Mouse (Mus musculus) left cerebral cortex, postnatal 36 days (tissue): Measurements from ENCODE around the gene Eif4g3. TPM values are rescaled to one million over a fixed set of nuclear protein-coding genes. Genes with fewer than 3 reads are reported as not detected.

Experiments
- DNase-seq, 2 experiments: peaks; one replicate each; pipeline ENCODE4 v3.0.0; 2021 to 2022; ENCODE audit warnings: low spot score in 2 of 2, mixed read lengths in 1 of 2
- intact Hi-C: fragments of 180-260 bp; cut with DNase I; formaldehyde crosslinking; loops from one replicate; pipeline ENCODE4 v1.15.1; 2025
- microRNA-seq: library from miRNA; unstranded; fragments of <30 nt; microRNA quantifications from one replicate; pipeline ENCODE4 v1.2.0, GENCODE M21; 2022
- total RNA-seq, 2 experiments: library from RNA; stranded (reverse); gene quantifications; 2 replicates each; pipeline ENCODE4 v1.2.3; 2021

The Eif4g3 gene
- total RNA-seq, 2 experiments from 2014 or later = 168 to 190 TPM

DNA sequence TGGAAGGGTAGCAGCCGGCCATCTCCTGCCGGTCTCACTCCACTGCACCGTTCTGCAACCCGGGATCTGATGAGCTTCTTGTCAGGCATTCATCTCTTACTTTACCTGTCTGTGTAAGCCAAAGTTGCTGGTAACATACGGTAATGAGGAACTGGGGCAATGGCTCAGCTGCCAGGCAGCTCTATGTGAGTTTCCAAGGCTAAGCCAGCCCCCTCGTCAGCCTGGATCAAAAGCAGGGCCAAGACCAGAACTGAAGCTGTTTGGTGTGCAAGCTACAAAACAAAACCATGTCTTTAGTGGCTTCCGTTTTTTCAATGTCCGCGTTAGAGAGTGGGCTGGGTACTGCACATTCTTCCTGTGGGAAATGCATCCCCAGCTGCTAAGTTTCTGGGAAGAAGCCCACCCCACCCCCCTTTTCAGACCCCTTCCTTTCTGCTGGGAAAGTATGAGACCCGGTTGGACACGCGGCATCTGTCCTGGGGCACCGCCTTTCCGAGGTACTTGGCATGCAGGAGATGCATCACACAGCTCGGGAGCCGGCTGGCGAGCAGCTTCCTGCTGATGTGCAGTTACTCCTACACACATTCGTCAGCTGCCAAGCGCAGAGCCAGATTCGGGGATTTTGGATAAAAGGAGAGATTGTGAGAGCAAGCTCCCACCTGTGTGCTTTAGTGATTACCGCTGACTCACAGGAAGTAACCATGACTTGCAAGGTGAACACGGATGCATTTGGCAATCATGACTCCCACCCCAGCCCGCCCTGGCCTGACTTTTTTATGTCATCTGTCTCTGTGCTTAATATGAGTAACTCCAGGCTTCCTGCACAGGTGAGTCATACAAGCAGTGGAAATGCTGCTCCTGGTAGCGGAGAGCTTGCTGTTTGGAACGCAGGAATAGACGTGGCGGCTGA lies 254.2 kb downstream of the Eif4g3 start:
- intact Hi-C loops = no loop called here
- DNase-seq = peak; percentile 84

DNA sequence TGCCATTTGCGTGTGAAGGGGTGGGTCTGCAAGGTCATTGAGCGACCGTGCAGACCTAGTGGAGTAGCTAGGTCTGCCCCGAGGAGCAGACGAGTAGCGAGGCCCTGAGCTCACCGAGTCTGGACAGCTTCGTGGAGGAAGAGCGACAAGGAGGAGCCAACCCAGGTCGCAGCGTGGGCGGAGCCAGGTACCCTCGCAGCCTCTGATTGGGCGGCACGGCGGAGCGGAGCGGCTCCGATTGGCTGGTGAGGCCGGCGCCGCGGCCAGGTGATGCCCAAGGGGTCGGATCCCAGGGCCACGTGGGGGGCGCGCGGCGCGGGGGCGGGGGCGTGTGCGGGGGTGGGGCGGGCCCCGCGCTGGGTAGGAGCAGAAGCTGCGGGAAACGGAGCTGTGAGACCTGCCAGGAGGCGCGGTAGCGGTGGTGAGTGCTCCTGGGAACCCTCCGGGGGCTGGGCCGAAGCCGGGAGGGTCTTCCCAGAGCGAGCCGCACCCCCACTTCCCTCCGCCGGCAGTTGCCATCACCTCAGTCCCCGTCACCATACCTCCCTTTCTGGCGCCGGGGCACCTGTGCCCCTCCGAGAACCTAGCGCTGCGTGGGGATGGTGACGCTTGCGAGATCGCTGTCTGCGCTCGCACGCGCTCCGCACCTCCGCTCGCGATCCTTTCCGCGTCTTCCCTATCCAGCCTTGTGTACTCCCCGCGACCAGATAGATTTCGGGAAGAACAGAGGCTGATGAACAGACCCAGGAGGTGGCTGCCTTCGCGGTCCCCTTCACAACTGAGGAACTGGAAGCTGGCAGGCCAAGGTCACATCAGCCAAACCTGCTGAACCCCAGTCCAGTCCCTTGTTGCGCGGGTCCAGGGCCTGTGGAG lies 257.5 kb downstream of the Eif4g3 start, which contains the start of the genes Sh2d5 and Kif17:
Gene Sh2d5 (plus strand): TSS at position 316 of the 873 bp plus-strand sequence.
Gene Kif17 (plus strand): TSS at position 348 of the 873 bp plus-strand sequence.
- intact Hi-C loops = no loop called here

DNA sequence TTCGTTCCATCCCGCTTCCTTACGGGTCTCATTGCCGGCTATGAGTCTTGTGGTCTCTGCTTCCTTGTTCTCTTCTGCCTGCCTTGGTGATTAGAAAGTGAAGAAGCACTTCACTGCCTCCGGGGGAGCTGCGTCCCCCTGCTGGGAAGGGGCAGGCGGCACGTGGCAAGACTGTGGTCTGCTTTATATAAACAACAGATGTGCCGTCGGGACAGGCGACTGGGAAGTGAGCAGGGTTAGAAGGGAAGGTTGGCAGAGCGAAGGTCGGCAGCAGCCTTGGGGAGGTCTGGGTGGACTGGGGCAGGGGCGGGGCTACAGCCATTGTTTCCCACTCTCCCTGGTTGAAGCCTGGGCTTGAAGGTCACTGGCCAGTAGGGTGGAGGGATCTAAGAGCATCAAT lies 259.0 kb downstream of the Eif4g3 start:
- peak in 1 of 2 experiments; percentile 37 for DNase-seq
- intact Hi-C loops = no loop called here

More for the DNA sequence above, 257.5 kb downstream of the Eif4g3 start, which contains the start of the genes Sh2d5 and Kif17:
- peak; percentile 88 to 94 for DNase-seq

DNA sequence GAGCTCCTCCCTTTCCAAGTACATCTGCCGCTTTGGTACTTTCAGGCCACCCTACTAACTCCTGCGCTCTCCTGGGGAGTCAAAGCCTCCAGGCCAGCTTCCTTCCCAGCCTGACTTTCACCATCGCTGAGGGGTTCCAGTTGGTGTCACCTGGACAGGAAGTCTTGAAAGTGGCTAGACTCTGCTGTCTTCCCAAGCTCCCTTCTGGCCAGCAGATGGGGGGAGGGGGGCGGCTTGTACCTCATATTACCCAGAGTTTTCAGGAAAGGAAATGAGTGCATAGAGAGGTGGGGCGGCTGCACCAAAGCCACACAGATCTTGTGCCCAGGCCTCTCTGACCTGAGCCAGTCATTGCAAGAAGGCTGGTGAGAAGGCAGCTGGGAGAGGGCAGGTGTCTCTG lies 259.4 kb downstream of the Eif4g3 start:
- intact Hi-C loops = no loop called here
- no peak for DNase-seq

DNA sequence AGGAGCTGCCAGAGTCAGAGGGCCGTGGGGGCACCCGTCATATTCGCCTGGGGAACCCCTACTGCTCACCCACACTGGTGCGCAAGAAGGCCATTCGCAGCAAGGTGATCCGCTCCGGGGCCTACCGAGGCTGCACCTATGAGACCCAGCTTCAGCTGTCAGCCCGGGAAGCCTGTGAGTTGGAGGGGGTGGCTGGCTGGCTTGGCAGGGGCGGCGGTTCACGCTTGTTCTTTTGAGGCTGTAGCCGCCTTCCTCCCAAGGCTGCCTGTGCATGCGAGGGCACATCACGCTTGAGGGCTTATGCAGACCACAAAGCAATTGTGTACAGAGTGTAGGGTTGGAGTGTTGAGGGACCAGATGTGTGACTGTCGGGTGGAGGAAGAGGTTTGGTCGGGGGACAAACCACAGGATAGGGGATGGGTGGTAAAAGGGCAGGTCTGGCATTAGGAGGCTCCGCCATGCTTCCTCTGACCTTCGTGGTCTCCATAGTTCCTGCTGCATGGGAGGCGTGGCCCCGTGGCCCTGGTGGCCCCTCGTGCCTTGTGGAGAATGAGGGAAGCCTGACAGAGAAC lies 264.4 kb downstream of the Eif4g3 start:
- DNase-seq = no peak
- intact Hi-C loops = no loop called here

Small RNAs within 50 kb of the gene (microRNA-seq; reads per million reads assigned to microRNA genes)
- gene Mir6399 = not detected

Other genes with a start within 250 kb of the Eif4g3 start
- gene Alpl, start 196.6 kb upstream of the Eif4g3 start, total RNA-seq = 1 to 10 TPM; 6.2 to 7.4 TPM
- 10 to 100 TPM; 80.5 to 83.0 TPM for gene Ece1, start 130.8 kb upstream of the Eif4g3 start, total RNA-seq
- 100 to 1,000 TPM; 178 to 184 TPM for gene Hp1bp3, start 223.3 kb downstream of the Eif4g3 start, total RNA-seq